Mouse (Mus musculus) subcutaneous adipose tissue, adult 2 months (tissue): ENCODE measurements around the gene Vdr. TPM values are rescaled to one million over a fixed set of nuclear protein-coding genes. Genes with fewer than 3 reads are reported as not detected.

Source experiments
- polyA plus RNA-seq: library from polyadenylated mRNA; depleted of rRNA; stranded (reverse); fragments of >200 nt; gene quantifications from 2 replicates; pipeline ENCODE4 v1.2.3, GENCODE M21; 2012; ENCODE audit warnings: low replicate concordance; rRNA removed

The Vdr gene
- polyA plus RNA-seq, result 0.63 and 2.0 TPM in 2 replicates

DNA sequence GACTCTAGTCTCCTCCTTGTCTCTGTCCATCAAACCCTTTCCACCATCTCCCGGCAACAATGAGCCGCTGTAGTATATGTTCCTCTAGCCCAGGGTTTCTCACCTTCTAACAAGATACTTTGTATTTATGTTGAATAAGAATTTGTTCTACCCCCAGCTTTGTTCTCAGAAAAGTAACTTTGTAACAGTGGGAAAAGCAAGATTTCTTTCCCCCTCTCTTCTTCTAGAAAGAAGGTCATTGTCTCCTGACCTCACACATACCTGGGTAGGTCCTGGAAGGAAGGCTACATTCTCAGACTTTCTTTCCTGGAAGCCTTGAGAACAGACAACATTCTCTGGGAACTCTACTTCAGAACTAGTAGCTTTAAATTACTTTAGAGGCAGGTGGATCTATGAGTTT lies at the start of gene Vdr:
Gene Vdr (minus strand): TSS at position 101 of the 400 bp plus-strand sequence.

DNA sequence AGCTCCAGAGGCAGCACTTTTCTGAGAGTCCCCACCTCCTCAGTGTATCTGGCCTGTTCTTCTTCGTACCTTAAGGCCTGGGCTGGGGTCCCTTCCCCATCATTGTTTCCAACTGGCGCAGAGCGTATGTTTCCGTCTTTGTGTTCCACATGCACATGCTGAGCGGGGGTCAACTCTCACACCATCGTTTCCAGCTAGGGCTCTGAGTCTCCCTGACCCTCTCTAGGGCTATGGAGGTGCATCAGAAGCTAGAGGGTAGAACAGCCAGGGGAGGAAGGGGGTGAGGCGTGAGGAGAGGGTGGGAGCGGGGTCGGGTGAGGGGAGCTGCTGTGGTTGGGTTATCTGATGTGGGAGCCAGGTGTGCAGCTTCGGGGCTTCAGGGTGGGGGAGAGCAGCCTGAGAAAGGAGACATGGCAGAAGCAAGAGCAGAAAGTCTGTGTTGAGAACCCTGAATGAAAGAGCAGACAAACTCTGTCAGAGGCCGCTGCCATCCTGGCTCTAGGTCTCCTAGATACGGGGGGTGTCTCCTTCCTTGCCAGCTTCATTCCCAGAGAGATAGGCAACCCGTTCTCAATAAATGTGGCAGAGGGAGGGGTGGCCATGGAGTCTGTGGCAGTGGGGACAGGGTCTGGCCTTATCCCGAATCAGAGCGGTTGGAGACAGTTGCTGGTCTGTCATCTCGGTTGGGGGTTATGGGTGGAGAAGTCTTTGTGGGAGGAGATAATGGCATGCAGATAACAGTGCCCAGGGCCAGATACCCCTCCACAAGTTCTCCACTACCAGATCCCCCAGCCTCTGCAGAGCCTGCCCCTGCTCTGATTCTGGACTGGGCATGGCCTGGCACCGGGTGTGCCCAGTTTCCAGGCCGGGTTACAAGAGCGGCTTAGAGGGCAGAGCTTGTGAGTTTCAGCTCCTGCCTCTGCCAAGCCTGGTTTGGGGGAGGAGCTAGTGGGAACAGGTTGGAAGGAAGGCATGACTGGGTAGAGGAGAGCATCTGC lies 66.1 kb downstream of the Vdr start, which contains the start of gene Hdac7:
Gene Hdac7 (minus strand): TSS at position 466 of the 998 bp plus-strand sequence.

Other genes with a start within 250 kb of the Vdr start
- 6.7 and 7.0 TPM in 2 replicates for gene Rpap3, start 204.8 kb downstream of the Vdr start, polyA plus RNA-seq
- gene Endou, start 179.3 kb downstream of the Vdr start, polyA plus RNA-seq, result 1.3 and 4.8 TPM in 2 replicates
- gene Rapgef3, start 142.7 kb downstream of the Vdr start, polyA plus RNA-seq, result 48.5 and 122 TPM in 2 replicates
- gene Slc48a1, start 132.1 kb downstream of the Vdr start, polyA plus RNA-seq, result 142 and 306 TPM in 2 replicates
- 103 and 128 TPM in 2 replicates for gene Hdac7, start 66.1 kb downstream of the Vdr start, polyA plus RNA-seq
- 67.8 and 95.8 TPM in 2 replicates for gene Tmem106c, start 53.6 kb upstream of the Vdr start, polyA plus RNA-seq
- 0.03 TPM in 1 of 2 replicates, not detected in the other for gene Col2a1, start 94.1 kb upstream of the Vdr start, polyA plus RNA-seq
- gene Pfkm, start 182.0 kb upstream of the Vdr start, polyA plus RNA-seq, result 27.5 and 39.9 TPM in 2 replicates
- gene Senp1, start 183.1 kb upstream of the Vdr start, polyA plus RNA-seq, result 8.0 and 18.2 TPM in 2 replicates